Mouse (Mus musculus) spleen, adult 2 months (tissue): ENCODE measurements around the gene Pygl. TPM values are rescaled to one million over a fixed set of nuclear protein-coding genes. Genes with fewer than 3 reads are reported as not detected.

Experiments
- DNase-seq, 2 experiments: peaks; one replicate each; pipeline versions ENCODE4 v3.0.0 to v3.0.0-alpha.2; 2012 to 2021; ENCODE audit warnings: low spot score in 2 of 2, low read depth in 1 of 2
- H3K27ac ChIP-seq: fragments of 200-500 bp; 2 replicates; pipeline ENCODE4 v1.5.1; 2012; ENCODE audit warnings: low read length, inconsistent platforms; ENCODE audit not compliant: insufficient read depth
- H3K27me3 ChIP-seq: fragments of 200-500 bp; 2 replicates; pipeline ENCODE4 v1.6.1; 2012; ENCODE audit warnings: mild to moderate bottlenecking, moderate library complexity, low read length, inconsistent platforms; ENCODE audit not compliant: control insufficient read depth, insufficient read depth
- H3K36me3 ChIP-seq: fragments of 200-500 bp; 2 replicates; pipeline ENCODE4 v1.6.1; 2012; ENCODE audit warnings: mild to moderate bottlenecking, low read length, inconsistent platforms; ENCODE audit not compliant: control insufficient read depth, insufficient read depth
- H3K4me1 ChIP-seq: fragments of 200-500 bp; 2 replicates; pipeline ENCODE4 v1.6.1; 2011; ENCODE audit warnings: inconsistent platforms; ENCODE audit not compliant: control insufficient read depth, insufficient read depth, insufficient read length
- H3K4me3 ChIP-seq: fragments of 200-500 bp; 2 replicates; pipeline ENCODE4 v1.5.1; 2011; ENCODE audit warnings: mild to moderate bottlenecking, inconsistent platforms; ENCODE audit not compliant: insufficient read depth, insufficient read length; ENCODE audit errors: extremely low read depth
- CTCF ChIP-seq: fragments of 200-500 bp; IDR thresholded peaks from 2 replicates; pipeline ENCODE4 v1.5.1; 2011; ENCODE audit warnings: mild to moderate bottlenecking, inconsistent platforms; ENCODE audit not compliant: insufficient read depth, insufficient read length, insufficient replicate concordance; ENCODE audit errors: extremely low read depth
- POLR2A ChIP-seq: fragments of 200-500 bp; IDR thresholded peaks from 2 replicates; pipeline ENCODE4 v1.6.1; 2011; ENCODE audit warnings: low read depth, low read length, inconsistent platforms
- WGBS: fragments of 180-500 bp; shearing (Covaris S2); methylation state at CpG from one replicate; pipeline ENCODE4 v1.1.7; 2018; 5-methylcytosine and 5-hydroxymethylcytosine counted together
- polyA plus RNA-seq: library from polyadenylated mRNA; depleted of rRNA; stranded (reverse); fragments of >200 nt; gene quantifications from 2 replicates; pipeline ENCODE4 v1.2.3, GENCODE M21; 2012

The Pygl gene
- polyA plus RNA-seq, 1 experiment = 12.9 TPM

DNA sequence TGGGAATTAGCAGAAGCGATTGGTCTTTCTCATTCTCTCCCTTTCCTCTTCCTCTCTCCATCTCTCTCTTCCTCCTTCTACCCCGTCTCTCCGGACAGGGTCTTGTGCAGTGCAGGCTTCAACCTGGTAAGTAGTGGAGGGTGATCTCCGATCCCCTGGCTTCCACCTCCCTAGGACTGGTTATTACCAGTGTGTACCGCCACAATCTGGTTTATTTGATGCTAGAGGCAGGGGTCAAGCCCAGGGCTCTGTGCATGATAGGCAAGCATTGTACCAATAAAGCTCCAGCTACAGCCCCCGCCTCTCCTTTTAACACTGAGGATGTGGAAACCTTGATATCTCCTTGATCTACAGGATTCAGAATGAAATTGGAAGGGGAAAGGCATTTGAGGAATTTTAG, 17.7 kb downstream of the Pygl start:
- no peak for DNase-seq
- Histone ChIP-seq H3K27ac (no peak overlapping the region), H3K27me3 (no peaks in the 10 kb centered on the region), H3K36me3 (no peaks in the 10 kb centered on the region), H3K4me3 (no peak overlapping the region), H3K4me1 (no peaks in the 10 kb centered on the region)
- no peak for TF ChIP-seq POLR2A
- TF ChIP-seq CTCF = no peak
- WGBS = 91% methylated on average over 6 of the region's 6 CpGs

DNA sequence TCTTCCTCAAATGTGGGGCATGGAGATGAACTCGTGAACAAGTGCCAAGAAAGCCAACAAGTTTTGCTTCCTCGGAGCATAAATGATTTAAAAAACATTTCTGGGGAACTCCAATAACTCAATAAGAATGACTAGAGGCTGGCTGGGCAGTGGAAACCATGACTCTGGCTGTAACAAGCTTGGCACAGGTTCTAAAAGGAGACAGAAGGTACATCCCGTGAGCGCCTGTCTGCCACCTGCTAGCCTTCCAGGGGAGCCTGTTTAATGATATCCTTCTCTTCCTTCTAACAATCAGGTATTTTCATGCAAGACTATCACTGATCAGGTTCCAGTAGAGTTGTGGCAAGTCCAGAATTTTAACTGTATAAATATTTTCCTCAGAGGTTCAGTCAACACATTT, 18.8 kb downstream of the Pygl start:
- H3K27ac ChIP-seq = no peak overlapping the region
- no peaks in the 10 kb centered on the region for H3K4me1 ChIP-seq
- H3K4me3 ChIP-seq = no peak overlapping the region
- H3K27me3 ChIP-seq = no peaks in the 10 kb centered on the region
- TF ChIP-seq CTCF = no peak
- no peak for TF ChIP-seq POLR2A
- H3K36me3 ChIP-seq = no peaks in the 10 kb centered on the region
- DNase-seq = no peak
- WGBS = 89% methylated on average over 4 of the region's 4 CpGs

DNA sequence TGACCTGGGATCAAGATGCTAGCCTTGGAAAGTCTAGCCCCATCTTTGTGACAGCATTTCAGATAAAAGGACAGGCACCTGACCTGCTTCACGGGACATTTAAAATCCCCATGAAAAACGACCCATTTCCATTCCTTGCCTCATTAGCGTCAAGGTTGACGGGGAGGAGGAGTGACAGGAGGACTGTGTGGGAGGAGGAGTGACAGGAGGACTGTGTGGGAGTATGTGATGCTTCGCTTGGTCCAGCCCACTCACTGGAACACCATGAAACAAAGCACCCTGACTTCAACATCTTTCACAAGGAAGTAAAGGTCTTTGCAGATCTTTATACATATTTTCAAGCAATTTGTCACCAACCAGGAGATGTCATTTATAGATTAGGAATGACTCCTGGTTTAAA, 23.1 kb downstream of the Pygl start:
- WGBS = 83% methylated on average over 5 of the region's 5 CpGs

DNA sequence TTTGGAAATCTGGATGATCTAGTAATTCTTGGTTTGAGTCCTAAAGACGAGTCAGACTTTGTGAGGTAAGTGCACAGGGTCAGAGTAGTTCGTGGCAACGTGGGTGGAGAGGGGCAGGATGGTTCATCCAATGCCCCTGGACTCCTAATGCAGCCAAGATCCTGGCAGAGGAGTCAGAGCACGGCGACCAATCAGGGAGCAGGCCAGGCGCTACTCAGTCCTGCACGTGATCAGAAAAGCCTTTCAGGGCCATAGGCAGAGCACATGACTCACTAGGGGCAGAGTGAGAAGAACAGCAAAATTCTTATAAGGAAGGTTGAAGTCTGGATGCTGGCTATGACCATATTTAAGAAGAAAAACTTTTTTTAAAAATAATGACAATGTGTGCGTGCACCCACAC, 26.9 kb downstream of the Pygl start:
- 87% methylated on average over 8 of the region's 8 CpGs for WGBS
- no peaks in the 10 kb centered on the region for H3K36me3 ChIP-seq
- TF ChIP-seq POLR2A (no peak), CTCF (no peak)
- DNase-seq = no peak
- no peak overlapping the region for H3K4me3 ChIP-seq
- H3K27ac ChIP-seq = no peak overlapping the region
- no peaks in the 10 kb centered on the region for H3K4me1 ChIP-seq
- no peaks in the 10 kb centered on the region for H3K27me3 ChIP-seq

More for the DNA sequence above, 23.1 kb downstream of the Pygl start:
- H3K27me3 ChIP-seq = no peaks in the 10 kb centered on the region
- H3K4me1 ChIP-seq = no peaks in the 10 kb centered on the region
- TF ChIP-seq CTCF (no peak), POLR2A (no peak)
- H3K36me3 ChIP-seq = no peaks in the 10 kb centered on the region
- H3K27ac ChIP-seq = no peak overlapping the region
- DNase-seq = no peak
- no peak overlapping the region for H3K4me3 ChIP-seq

GRCm38 (mm10) chr12:70201926-70202529, 29.3 kb downstream of the Pygl start:
- H3K4me3 ChIP-seq = no peak overlapping the region
- H3K36me3 ChIP-seq = no peaks in the 10 kb centered on the region
- no peaks in the 10 kb centered on the region for H3K27me3 ChIP-seq
- no peak overlapping the region for H3K27ac ChIP-seq
- TF ChIP-seq CTCF (no peak), POLR2A (no peak)
- whole genome bisulfite sequencing = 57% methylated on average over 5 of the region's 5 CpGs
- no peaks in the 10 kb centered on the region for H3K4me1 ChIP-seq
- DNase-seq = no peak

- no peaks in the 10 kb centered on the region for H3K4me1 ChIP-seq
- TF ChIP-seq POLR2A (no peak), CTCF (no peak)
- H3K27me3 ChIP-seq = no peaks in the 10 kb centered on the region
- H3K27ac ChIP-seq = no peak overlapping the region
- no peak for DNase-seq
- H3K4me3 ChIP-seq = no peak overlapping the region
- no peaks in the 10 kb centered on the region for H3K36me3 ChIP-seq
- WGBS = 86% methylated on average over 5 of the region's 5 CpGs
Measured at GRCm38 (mm10) chr12:70196341-70196740, 34.9 kb downstream of the Pygl start.

GRCm38 (mm10) chr12:70195426-70195825, 35.9 kb downstream of the Pygl start:
- DNase-seq = no peak
- H3K4me3 ChIP-seq = no peak overlapping the region
- no peaks in the 10 kb centered on the region for H3K36me3 ChIP-seq
- TF ChIP-seq POLR2A (no peak), CTCF (no peak)
- H3K27me3 ChIP-seq = no peaks in the 10 kb centered on the region
- H3K27ac ChIP-seq = no peak overlapping the region
- H3K4me1 ChIP-seq = no peaks in the 10 kb centered on the region
- WGBS = 94% methylated on average over 6 of the region's 6 CpGs

DNA sequence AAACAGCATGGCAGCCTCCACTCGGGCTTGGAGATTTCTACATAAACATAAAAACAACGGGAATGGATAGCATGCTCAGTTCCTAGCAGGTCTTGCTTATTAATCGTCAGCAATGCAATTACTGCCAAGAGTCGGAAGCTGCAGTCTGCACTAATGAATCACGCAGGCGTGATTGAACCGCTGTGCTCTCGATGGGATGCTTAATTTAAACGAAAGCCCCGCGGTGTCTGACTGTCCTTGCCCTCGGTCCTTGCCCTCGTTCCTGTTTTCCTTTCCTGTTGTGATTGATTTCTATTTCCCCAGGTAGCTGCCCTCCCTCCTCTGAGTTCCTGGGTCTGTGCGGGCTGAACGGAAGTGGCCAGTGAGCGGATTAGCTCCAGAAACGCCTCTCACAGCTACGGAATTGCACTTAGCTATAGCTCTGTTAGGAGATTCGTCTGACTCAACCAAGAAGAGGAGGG, 39.0 kb downstream of the Pygl start:
- no peaks in the 10 kb centered on the region for H3K4me1 ChIP-seq
- no peaks in the 10 kb centered on the region for H3K27me3 ChIP-seq
- no peak overlapping the region for H3K27ac ChIP-seq
- DNase-seq = no peak
- WGBS = 73% methylated on average over 19 of the region's 19 CpGs
- TF ChIP-seq CTCF = no peak
- no peaks in the 10 kb centered on the region for H3K36me3 ChIP-seq
- H3K4me3 ChIP-seq = no peak overlapping the region
